ENCODE assay signal across 9 mouse cellular contexts in genomic region chr14:54640946-54641304, GRCm38 (mm10). TPM values are rescaled to one million over a fixed set of nuclear protein-coding genes. Genes with fewer than 3 reads are reported as not detected.
A peak's percentile ranks its signal among the peaks of the same experiment; 100 is the strongest.
DNase-seq lines count a peak whose midpoint lies in the region; ATAC-seq and TF ChIP-seq lines count a peak whose summit lies in the region.
"Had no signal": no experiment of that assay in that cellular context is flagged by ENCODE, and none has a peak within 500 bp of the region (broad histone marks: within the 10 kb centered on the region; RNA-seq: fewer than 3 reads in every experiment).

Gene Gm17606, plus strand, starts transcription at chr14:54640952.

- no peak for TF ChIP-seq POLR2A in heart, adult 2 months (IDR thresholded peaks at IDR 0.05; ENCODE audit: insufficient read depth, low read depth, low read length)
- no peak for TF ChIP-seq POLR2A in CH12.LX (IDR thresholded peaks at IDR 0.05; ENCODE audit: low read depth, low read length)

- TF ChIP-seq RAD21 in CH12.LX (IDR thresholded peaks at IDR 0.05; ENCODE audit: low read depth, low read length): no peak

- H3K4me2 ChIP-seq in CH12.LX (ENCODE audit: insufficient read depth, low read depth, poor library complexity, severe bottlenecking): peak within 1 kb of the TSS; percentile 68
- H3K4me2 ChIP-seq in forebrain, embryonic 15.5 days (replicated peaks): peak within 1 kb of the TSS; percentile 63
- peak within 1 kb of the TSS; percentile 100 for H3K4me2 ChIP-seq in liver, embryonic 14.5 days (ENCODE audit: low read depth)

- no peaks in the 10 kb centered on the region for H3K4me1 ChIP-seq in heart, adult 2 months (ENCODE audit: control insufficient read depth, insufficient read depth, low read length)
- H3K4me1 ChIP-seq in CH12.LX (ENCODE audit: control insufficient read depth in 1 of 2, insufficient read depth in 2 of 2): peaks cover 5 to 14% of the 10 kb centered on the region in 2 experiments; a peak in 2 of 4 replicates
- H3K4me1 ChIP-seq in forebrain, embryonic 15.5 days: peaks cover 25% of the 10 kb centered on the region
- no peaks in the 10 kb centered on the region for H3K4me1 ChIP-seq in liver, embryonic 14.5 days (replicated peaks; ENCODE audit: control insufficient read depth in 2 of 2, insufficient read depth in 2 of 2, low read length in 1 of 2)

- H3K9me3 ChIP-seq in CH12.LX (replicated peaks; ENCODE audit: low read length): no peaks in the 10 kb centered on the region
- no peaks in the 10 kb centered on the region for H3K9me3 ChIP-seq in forebrain, embryonic 15.5 days
- H3K9me3 ChIP-seq in liver, embryonic 14.5 days (ENCODE audit: control insufficient read depth, low read length): no peaks in the 10 kb centered on the region

- H3K36me3 ChIP-seq in heart, adult 2 months (ENCODE audit: control insufficient read depth, insufficient read depth, low read length): no peaks in the 10 kb centered on the region
- peaks cover 53 to 98% of the 10 kb centered on the region in 2 experiments for H3K36me3 ChIP-seq in CH12.LX (replicated peaks in 1 of 2; ENCODE audit: control insufficient read depth in 1 of 2, insufficient read depth in 1 of 2, low read length in 1 of 2)
- peaks cover 51% of the 10 kb centered on the region for H3K36me3 ChIP-seq in forebrain, embryonic 15.5 days
- H3K36me3 ChIP-seq in liver, embryonic 14.5 days (replicated peaks; ENCODE audit: control insufficient read depth, insufficient read depth, low read depth): peaks cover 38% of the 10 kb centered on the region

- intact Hi-C loops in heart, adult 2 months (cut with DNase I): loop anchor here (5.0 kb wide), 1 partner anchor 114 kb away; no protein-coding TSS in a partner anchor

- ATAC-seq in forebrain, embryonic 15.5 days (replicated peaks): peak; percentile 52
- ATAC-seq in liver, embryonic 14.5 days (ENCODE audit: insufficient read depth): peak; percentile 16; the same call in 1 of the 2 replicates

- DNase-seq in heart, adult 2 months: no peak
- DNase-seq in heart, adult 18-20 months: no peak
- no peak for DNase-seq in CH12.LX (ENCODE audit: extremely low read depth)
- no peak for DNase-seq in liver, embryonic 14.5 days (ENCODE audit: low read depth in 3 of 3, low spot score in 3 of 3)
- no peak for DNase-seq in adrenal gland, postnatal 36 days
- no peak for DNase-seq in cerebellum, adult 11 months
- no peak for DNase-seq in right cerebral cortex, postnatal 10 days (ENCODE audit: low spot score in 2 of 2)

- H3K27ac ChIP-seq in heart, adult 2 months: peak within 1 kb of the TSS; percentile 40; the same call in 1 of the 2 replicates
- peak within 1 kb of the TSS; percentile 23; the same call in 1 of the 2 replicates for H3K27ac ChIP-seq in CH12.LX (ENCODE audit: insufficient read depth, low read depth)
- peak within 1 kb of the TSS; percentile 84 for H3K27ac ChIP-seq in forebrain, embryonic 15.5 days (replicated peaks)
- H3K27ac ChIP-seq in liver, embryonic 14.5 days: no peak within 1 kb of the TSS

- in situ Hi-C loops in CH12.LX (cut with MboI; ENCODE audit: low pct_ligation_motif_present, low pct_unique_long_range_greater_than_20kb, low sequenced_read_pairs): loop anchor here (25.0 kb wide), 1 partner anchor 579 kb away; no protein-coding TSS in a partner anchor

- dilution Hi-C loops in CH12.LX (cut with MboI; ENCODE audit: extremely low pct_ligation_motif_present, extremely low pct_unique_long_range_greater_than_20kb, low sequenced_read_pairs): no loop called here

- H3K27me3 ChIP-seq in heart, adult 2 months (ENCODE audit: control insufficient read depth, insufficient read depth, low read length): no peaks in the 10 kb centered on the region
- H3K27me3 ChIP-seq in CH12.LX (replicated peaks): no peaks in the 10 kb centered on the region
- H3K27me3 ChIP-seq in forebrain, embryonic 15.5 days: no peaks in the 10 kb centered on the region
- H3K27me3 ChIP-seq in liver, embryonic 14.5 days (ENCODE audit: control insufficient read depth, insufficient read depth, low read length): peaks cover 3% of the 10 kb centered on the region; the same call in 1 of the 2 replicates

- TF ChIP-seq EP300 in heart, adult 2 months (IDR thresholded peaks at IDR 0.05; ENCODE audit: insufficient read depth, low read depth, low read length): no peak
- TF ChIP-seq EP300 in CH12.LX (IDR thresholded peaks at IDR 0.05; ENCODE audit: low read length): no peak
- no peak for TF ChIP-seq EP300 in liver, embryonic 14.5 days (IDR thresholded peaks at IDR 0.05; ENCODE audit: low read depth)

- WGBS in heart, adult 2 months: 2% methylated on average over 28 of the region's 28 CpGs
- 1% methylated on average over 19 of the region's 28 CpGs for WGBS in forebrain, embryonic 15.5 days
- WGBS in liver, embryonic 14.5 days (ENCODE audit: insufficient replicate concordance): 1% methylated on average over 26 of the region's 28 CpGs

- peak within 1 kb of the TSS; percentile 74 for H3K4me3 ChIP-seq in heart, adult 2 months
- peak within 1 kb of the TSS; percentile 16 to 50 (median 36) for H3K4me3 ChIP-seq in CH12.LX (replicated peaks in 1 of 3; ENCODE audit: low read depth in 2 of 3, low read length in 2 of 3, poor library complexity in 1 of 3)
- H3K4me3 ChIP-seq in forebrain, embryonic 15.5 days: peak within 1 kb of the TSS; percentile 72
- peak within 1 kb of the TSS; percentile 67 to 77 for H3K4me3 ChIP-seq in liver, embryonic 14.5 days (ENCODE audit: insufficient read depth in 1 of 2, low read depth in 2 of 2, low read length in 2 of 2)

- no peak for TF ChIP-seq CTCF in heart, adult 2 months (IDR thresholded peaks at IDR 0.05)
- TF ChIP-seq CTCF in CH12.LX (conservative IDR thresholded peaks at IDR 0.05 in 1 of 2, IDR thresholded peaks at IDR 0.05 in 1 of 2; ENCODE audit: low read depth in 2 of 2, low read length in 2 of 2): no peak
- no peak for TF ChIP-seq CTCF in liver, embryonic 14.5 days (IDR thresholded peaks at IDR 0.05; ENCODE audit: low read depth)

- no peaks in the 10 kb centered on the region for H3K79me2 ChIP-seq in heart, adult 2 months (replicated peaks; ENCODE audit: control insufficient read depth, insufficient read depth, low read length)
- H3K79me2 ChIP-seq in CH12.LX (replicated peaks; ENCODE audit: control insufficient read depth, extremely low read depth, insufficient read depth, poor library complexity, severe bottlenecking): no peaks in the 10 kb centered on the region

- H3K9ac ChIP-seq in heart, adult 2 months (ENCODE audit: low read depth, low read length): peak within 1 kb of the TSS; percentile 79
- H3K9ac ChIP-seq in CH12.LX (ENCODE audit: insufficient read depth, low read depth): peak within 1 kb of the TSS; percentile 22
- peak within 1 kb of the TSS; percentile 93 for H3K9ac ChIP-seq in forebrain, embryonic 15.5 days (replicated peaks)
- peak within 1 kb of the TSS; percentile 71 for H3K9ac ChIP-seq in liver, embryonic 14.5 days (replicated peaks)

TF ChIP-seq in CH12.LX, 34 proteins besides CTCF, POLR2A, EP300 and RAD21:
- TF ChIP-seq GABPA (IDR thresholded peaks at IDR 0.05; ENCODE audit: insufficient replicate concordance, low read depth, low read length) (no peak), MAFK (IDR thresholded peaks at IDR 0.05; ENCODE audit: insufficient replicate concordance, low read length) (no peak), CHD1 (IDR thresholded peaks at IDR 0.05; ENCODE audit: low read depth, low read length) (no peak), RCOR1 (conservative IDR thresholded peaks at IDR 0.05; ENCODE audit: low read depth, low read length) (no peak), PAX5 (IDR thresholded peaks at IDR 0.05; ENCODE audit: low read length) (no peak), USF2 (conservative IDR thresholded peaks at IDR 0.05; ENCODE audit: low read depth, low read length) (no peak), ZKSCAN1 (IDR thresholded peaks at IDR 0.05; ENCODE audit: borderline replicate concordance, low read depth, low read length) (no peak), KAT2A (IDR thresholded peaks at IDR 0.05; ENCODE audit: insufficient replicate concordance, low read length) (no peak), BHLHE40 (IDR thresholded peaks at IDR 0.05; ENCODE audit: low read depth, low read length) (no peak), NELFE (IDR thresholded peaks at IDR 0.05; ENCODE audit: low read depth, low read length) (no peak), ELF1 (IDR thresholded peaks at IDR 0.05; ENCODE audit: low read depth, low read length) (no peak), ZC3H11A (IDR thresholded peaks at IDR 0.05; ENCODE audit: low read depth, low read length) (no peak), POLR2AphosphoS2 (IDR thresholded peaks at IDR 0.05; ENCODE audit: low read depth, low read length) (no peak), MXI1 (IDR thresholded peaks at IDR 0.05; ENCODE audit: low read depth, low read length) (no peak), E2F4 (IDR thresholded peaks at IDR 0.05; ENCODE audit: insufficient replicate concordance, low read depth, low read length) (no peak), ZMIZ1 (IDR thresholded peaks at IDR 0.05; ENCODE audit: low read depth, low read length) (no peak), CHD2 (IDR thresholded peaks at IDR 0.05; ENCODE audit: low read length) (no peak)
TF ChIP-seq in CH12.LX: peak in this region for 0.

RNA-seq across cellular contexts. Expression of gene Gm17606, which starts in this region (rescaled TPM):
- not detected for total RNA-seq in heart, adult 2 months (2021)
- polyA plus RNA-seq in heart, adult 2 months (2012; rRNA removed): not detected in 2 replicates
- total RNA-seq in heart, adult 18-20 months (2021): not detected
- total RNA-seq in CH12.LX (2012; rRNA removed) (not detected in 2 replicates), CH12.LX (2014; rRNA removed) (not detected in 2 replicates)
- polyA plus RNA-seq in CH12.LX (2012; ENCODE audit: insufficient read length, low read depth): 1.9 and 2.5 TPM in 2 replicates
- polyA plus RNA-seq in forebrain, embryonic 15.5 days (2015; fragmentation: Nextera tagmentation; extraction: Ambion mirVana): not detected in 2 replicates
- polyA plus RNA-seq in liver, embryonic 14.5 days (2012; rRNA removed): not detected in 2 replicates
- not detected in 2 replicates for polyA plus RNA-seq in liver, embryonic 14.5 days (2014; fragmentation: Nextera tagmentation; extraction: Ambion mirVana)
- total RNA-seq in adrenal gland, postnatal 36 days (2021): not detected
- total RNA-seq: common myeloid progenitor, adult 5-6 weeks had no signal

Comparison
In these comparisons a context has a peak if more than half of its experiments do, and no peak if none do; other contexts are left out.
1. Peak in ATAC-seq, H3K4me3 ChIP-seq, H3K27ac ChIP-seq, H3K9ac ChIP-seq and H3K4me2 ChIP-seq in forebrain, embryonic 15.5 days; RNA of the gene not detected or under 1 TPM.
2. Peak in ATAC-seq, H3K4me3 ChIP-seq, H3K9ac ChIP-seq and H3K4me2 ChIP-seq in liver, embryonic 14.5 days; RNA of the gene not detected or under 1 TPM.
3. H3K9ac ChIP-seq: peak in every context shown above with its lines; median percentile 93 in forebrain, embryonic 15.5 days; 79 in heart, adult 2 months; 71 in liver, embryonic 14.5 days; 22 in CH12.LX.